Mouse (Mus musculus) E14TG2a.4 (cell line): Measurements from ENCODE around the gene Syk.

Experiments used
- H3K27me3 ChIP-seq: 2 replicates; pipeline ENCODE4 v1.6.1; 2014; ENCODE audit warnings: low read length, control low read depth; ENCODE audit not compliant: insufficient read depth
- H3K36me3 ChIP-seq: 2 replicates; pipeline ENCODE4 v1.6.1; 2014; ENCODE audit warnings: low read length, control low read depth; ENCODE audit not compliant: insufficient read depth
- H3K4me1 ChIP-seq: replicated peaks from 2 replicates; pipeline ENCODE4 v1.6.1; 2014; ENCODE audit warnings: low read depth, low read length, control low read depth
- H3K4me3 ChIP-seq: replicated peaks from 2 replicates; pipeline ENCODE4 v1.5.1; 2014; ENCODE audit warnings: mild to moderate bottlenecking, low read length
- H3K9me3 ChIP-seq: 2 replicates; pipeline ENCODE4 v1.6.1; 2014; ENCODE audit warnings: low read length, control low read depth
- CTCF ChIP-seq: conservative IDR thresholded peaks from 2 replicates; pipeline ENCODE4 v1.5.1; 2014; ENCODE audit warnings: low read length
- NANOG ChIP-seq: IDR thresholded peaks from 2 replicates; pipeline ENCODE4 v1.6.1; 2014; ENCODE audit warnings: borderline replicate concordance, low read length, mixed read lengths
- POU5F1 ChIP-seq: IDR thresholded peaks from 2 replicates; pipeline ENCODE4 v1.6.1; 2014; ENCODE audit warnings: low read length, borderline replicate concordance

Syk gene

GRCm38 (mm10) chr13:52582878-52583661, at the start of gene Syk:
Syk (plus strand) TSS chr13:52583173.
- H3K27me3 ChIP-seq: no peaks in the 10 kb centered on the region
- H3K36me3 ChIP-seq: peaks cover 5% of the 10 kb centered on the region; the same call in 1 of the 2 replicates
- H3K4me3 ChIP-seq: peak within 1 kb of the TSS; percentile 88
- H3K4me1 ChIP-seq: peaks cover 49% of the 10 kb centered on the region
- TF ChIP-seq CTCF (no peak), POU5F1 (no peak), NANOG (no peak)
- 0 out of 2 replicates have a peak, but pooled peaks cover 4% of the 10 kb centered on the region for H3K9me3 ChIP-seq

GRCm38 (mm10) chr13:52533644-52534043, 49.3 kb upstream of the Syk start:
- H3K9me3 ChIP-seq: peaks cover 10% of the 10 kb centered on the region
- no peak overlapping the region for H3K4me3 ChIP-seq
- TF ChIP-seq NANOG: no peak
- TF ChIP-seq POU5F1: no peak
- no peak for TF ChIP-seq CTCF
- peaks cover 37% of the 10 kb centered on the region for H3K27me3 ChIP-seq
- peaks cover 26% of the 10 kb centered on the region for H3K4me1 ChIP-seq
- no peaks in the 10 kb centered on the region for H3K36me3 ChIP-seq

- no peaks in the 10 kb centered on the region for H3K36me3 ChIP-seq
- peaks cover 26% of the 10 kb centered on the region for H3K4me1 ChIP-seq
- peaks cover 18% of the 10 kb centered on the region for H3K27me3 ChIP-seq
- TF ChIP-seq CTCF (peak; percentile 59), NANOG (no peak), POU5F1 (no peak)
- H3K4me3 ChIP-seq: no peak overlapping the region
- H3K9me3 ChIP-seq: peaks cover 10% of the 10 kb centered on the region
Measured at GRCm38 (mm10) chr13:52535542-52535941, 47.4 kb upstream of the Syk start.

GRCm38 (mm10) chr13:52537754-52538587, 45.0 kb upstream of the Syk start:
- Histone ChIP-seq H3K36me3 (no peaks in the 10 kb centered on the region), H3K9me3 (peaks cover 4% of the 10 kb centered on the region), H3K27me3 (peaks cover 21% of the 10 kb centered on the region), H3K4me1 (peaks cover 30% of the 10 kb centered on the region), H3K4me3 (no peak overlapping the region)
- no peak for TF ChIP-seq CTCF
- TF ChIP-seq NANOG: no peak
- TF ChIP-seq POU5F1: no peak

- H3K4me1 ChIP-seq: peaks cover 30% of the 10 kb centered on the region
- H3K36me3 ChIP-seq: no peaks in the 10 kb centered on the region
- H3K27me3 ChIP-seq: peaks cover 22% of the 10 kb centered on the region
- no peaks in the 10 kb centered on the region for H3K9me3 ChIP-seq
- H3K4me3 ChIP-seq: no peak overlapping the region
- peak; percentile 80 for TF ChIP-seq CTCF
- no peak for TF ChIP-seq NANOG
- TF ChIP-seq POU5F1: no peak
Measured at GRCm38 (mm10) chr13:52538588-52539116, 44.3 kb upstream of the Syk start.

- peaks cover 14% of the 10 kb centered on the region; the same call in 1 of the 2 replicates for H3K27me3 ChIP-seq
- no peaks in the 10 kb centered on the region for H3K36me3 ChIP-seq
- H3K9me3 ChIP-seq: no peaks in the 10 kb centered on the region
- peaks cover 30% of the 10 kb centered on the region for H3K4me1 ChIP-seq
- TF ChIP-seq CTCF: no peak
- no peak for TF ChIP-seq NANOG
- no peak for TF ChIP-seq POU5F1
- H3K4me3 ChIP-seq: no peak overlapping the region
Measured at GRCm38 (mm10) chr13:52539461-52539860, 43.5 kb upstream of the Syk start.

- Histone ChIP-seq H3K27me3 (0 out of 2 replicates have a peak, but pooled peaks cover 9% of the 10 kb centered on the region), H3K4me3 (no peak overlapping the region), H3K9me3 (no peaks in the 10 kb centered on the region), H3K4me1 (peaks cover 22% of the 10 kb centered on the region), H3K36me3 (no peaks in the 10 kb centered on the region)
- TF ChIP-seq NANOG (no peak), CTCF (no peak), POU5F1 (no peak)
Measured at GRCm38 (mm10) chr13:52541385-52542035, 41.5 kb upstream of the Syk start.

- Histone ChIP-seq H3K36me3 (no peaks in the 10 kb centered on the region), H3K9me3 (no peaks in the 10 kb centered on the region), H3K4me3 (no peak overlapping the region), H3K27me3 (0 out of 2 replicates have a peak, but pooled peaks cover 5% of the 10 kb centered on the region), H3K4me1 (peaks cover 21% of the 10 kb centered on the region)
- TF ChIP-seq NANOG (no peak), POU5F1 (no peak), CTCF (no peak)
Measured at GRCm38 (mm10) chr13:52542036-52542526, 40.9 kb upstream of the Syk start.
